Mouse (Mus musculus) heart, adult 2 months (tissue): ENCODE measurements around the gene Sec14l3. TPM values are rescaled to one million over a fixed set of nuclear protein-coding genes. Genes with fewer than 3 reads are reported as not detected.

ENCODE experiments used
- DNase-seq, 2 experiments: peaks; one replicate each; pipeline ENCODE4 v3.0.0; 2021
- H3K27ac ChIP-seq: fragments of 200-600 bp; 2 replicates; pipeline ENCODE4 v1.8.1; 2022
- H3K27me3 ChIP-seq: fragments of 200-500 bp; 2 replicates; pipeline ENCODE4 v1.6.1; 2012; ENCODE audit warnings: mild to moderate bottlenecking, low read length, inconsistent platforms, mixed read lengths; ENCODE audit not compliant: control insufficient read depth, insufficient read depth
- H3K36me3 ChIP-seq: fragments of 200-500 bp; 2 replicates; pipeline ENCODE4 v1.6.1; 2012; ENCODE audit warnings: low read length, inconsistent platforms; ENCODE audit not compliant: control insufficient read depth, insufficient read depth
- H3K4me1 ChIP-seq: fragments of 200-500 bp; 2 replicates; pipeline ENCODE4 v1.6.1; 2011; ENCODE audit warnings: low read length; ENCODE audit not compliant: control insufficient read depth, insufficient read depth
- H3K4me3 ChIP-seq: fragments of 200-600 bp; 2 replicates; pipeline ENCODE4 v1.8.1; 2022
- H3K79me2 ChIP-seq: fragments of 200-500 bp; replicated peaks from 2 replicates; pipeline ENCODE4 v1.6.1; 2012; ENCODE audit warnings: mild to moderate bottlenecking, inconsistent platforms, low read length, moderate library complexity, mixed read lengths; ENCODE audit not compliant: control insufficient read depth, insufficient read depth
- H3K9ac ChIP-seq: fragments of 200-500 bp; 2 replicates; pipeline ENCODE4 v1.6.1; 2012; ENCODE audit warnings: low read depth, mild to moderate bottlenecking, control low read depth, inconsistent platforms, low read length, mixed read lengths
- CTCF ChIP-seq: fragments of 200-600 bp; IDR thresholded peaks from 2 replicates; pipeline ENCODE4 v1.8.1; 2022; ENCODE audit warnings: antibody characterized with exemption, mild to moderate bottlenecking, moderate library complexity
- EP300 ChIP-seq: fragments of 200-500 bp; IDR thresholded peaks from 2 replicates; pipeline ENCODE4 v1.6.1; 2011; ENCODE audit warnings: low read depth, low read length, control low read depth; ENCODE audit not compliant: insufficient read depth
- POLR2A ChIP-seq: fragments of 200-500 bp; IDR thresholded peaks from 2 replicates; pipeline ENCODE4 v1.6.1; 2011; ENCODE audit warnings: mild to moderate bottlenecking, low read depth, low read length, control low read depth; ENCODE audit not compliant: insufficient read depth
- WGBS: fragments of 180-500 bp; shearing (Covaris S2); methylation state at CpG from one replicate; pipeline ENCODE4 v1.1.7; 2018; 5-methylcytosine and 5-hydroxymethylcytosine counted together
- intact Hi-C: fragments of 180-260 bp; cut with DNase I; formaldehyde crosslinking; loops from one replicate; pipeline ENCODE4 v1.15.1; 2025
- polyA plus RNA-seq: library from polyadenylated mRNA; depleted of rRNA; stranded (reverse); fragments of >200 nt; gene quantifications from 2 replicates; pipeline ENCODE4 v1.2.3, GENCODE M21; 2012
- total RNA-seq, 2 experiments: library from RNA; stranded (reverse); gene quantifications; 2 replicates each; pipeline ENCODE4 v1.2.3; 2021

The Sec14l3 gene
- total and polyA plus RNA-seq, 3 experiments: 15.0 TPM; not detected in 2

DNA sequence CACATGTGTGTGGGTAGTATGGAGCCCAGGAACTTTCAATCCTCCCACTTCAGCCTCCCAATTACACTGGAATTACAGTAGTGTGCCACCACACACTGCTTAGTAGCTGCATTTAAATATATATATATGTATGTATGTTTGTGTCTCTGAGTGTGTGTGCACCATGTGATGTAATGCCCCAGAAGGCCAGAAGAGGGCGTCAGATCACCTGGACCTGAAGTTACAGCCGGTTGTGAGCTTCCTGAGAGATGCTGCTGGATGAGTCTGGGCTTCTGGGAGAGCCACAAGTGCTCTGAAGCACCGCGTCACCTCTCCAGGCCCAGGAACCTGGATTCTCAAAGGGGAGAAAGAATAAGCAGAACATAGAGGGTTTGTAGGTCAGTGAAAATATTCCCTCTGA, 35.3 kb upstream of the Sec14l3 start:
- no peaks in the 10 kb centered on the region for H3K36me3 ChIP-seq
- H3K4me3 ChIP-seq: no peak overlapping the region
- no peak overlapping the region for H3K9ac ChIP-seq
- H3K4me1 ChIP-seq: no peaks in the 10 kb centered on the region
- no peaks in the 10 kb centered on the region for H3K79me2 ChIP-seq
- no peak for DNase-seq
- H3K27ac ChIP-seq: no peak overlapping the region
- intact Hi-C loops: no loop called here
- TF ChIP-seq CTCF: no peak
- no peak for TF ChIP-seq POLR2A
- no peak for TF ChIP-seq EP300
- no peaks in the 10 kb centered on the region; the same call in 1 of the 2 replicates for H3K27me3 ChIP-seq
- WGBS: 68% methylated on average over 4 of the region's 4 CpGs

- Histone ChIP-seq H3K9ac (no peak within 1 kb of the TSS), H3K79me2 (no peaks in the 10 kb centered on the region), H3K4me1 (no peaks in the 10 kb centered on the region), H3K27me3 (no peaks in the 10 kb centered on the region; the same call in 1 of the 2 replicates), H3K27ac (no peak within 1 kb of the TSS), H3K4me3 (no peak within 1 kb of the TSS), H3K36me3 (no peaks in the 10 kb centered on the region)
- TF ChIP-seq EP300: no peak
- TF ChIP-seq CTCF: no peak
- no peak for TF ChIP-seq POLR2A
- intact Hi-C loops: no loop called here
- DNase-seq: no peak
- WGBS: 48% methylated on average over 16 of the region's 16 CpGs
These were observed 33.3 kb upstream of the Sec14l3 start, which contains the start of gene Sec14l4 for GRCm38 (mm10) chr11:4031126-4031941. Sec14l4 (plus strand) TSS chr11:4031462.

DNA sequence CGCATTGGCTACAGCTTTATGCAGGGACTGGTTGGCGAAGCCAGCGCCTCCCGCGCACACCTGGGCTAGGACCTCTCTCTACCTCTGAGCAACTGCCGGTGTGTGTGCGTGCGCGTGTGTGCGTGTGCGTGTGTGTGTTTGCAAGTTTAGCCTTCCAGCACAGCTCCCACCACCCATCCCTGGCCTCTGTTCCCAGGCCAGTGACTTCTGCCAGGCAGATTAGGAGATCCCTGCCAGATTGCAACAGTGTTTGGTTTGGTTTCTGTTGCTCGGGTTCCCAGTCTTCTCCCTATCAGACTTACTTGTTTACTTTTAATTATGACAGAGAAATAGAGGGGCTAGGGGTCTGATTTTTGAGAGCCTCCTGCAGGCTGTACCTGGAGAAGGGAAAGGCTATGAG, 32.7 kb upstream of the Sec14l3 start:
- Histone ChIP-seq H3K36me3 (no peaks in the 10 kb centered on the region), H3K27me3 (no peaks in the 10 kb centered on the region; the same call in 1 of the 2 replicates), H3K9ac (no peak overlapping the region), H3K27ac (no peak overlapping the region), H3K4me3 (no peak overlapping the region), H3K79me2 (no peaks in the 10 kb centered on the region), H3K4me1 (no peaks in the 10 kb centered on the region)
- 52% methylated on average over 12 of the region's 12 CpGs for WGBS
- DNase-seq: no peak
- TF ChIP-seq CTCF (no peak), POLR2A (no peak), EP300 (no peak)
- intact Hi-C loops: no loop called here

GRCm38 (mm10) chr11:4033471-4033870, 31.2 kb upstream of the Sec14l3 start:
- no peaks in the 10 kb centered on the region for H3K79me2 ChIP-seq
- no peaks in the 10 kb centered on the region; the same call in 1 of the 2 replicates for H3K27me3 ChIP-seq
- no peak for DNase-seq
- intact Hi-C loops: no loop called here
- H3K4me3 ChIP-seq: no peak overlapping the region
- no peak overlapping the region for H3K9ac ChIP-seq
- no peaks in the 10 kb centered on the region for H3K36me3 ChIP-seq
- no peaks in the 10 kb centered on the region for H3K4me1 ChIP-seq
- WGBS: 69% methylated on average over 7 of the region's 7 CpGs
- no peak for TF ChIP-seq POLR2A
- no peak for TF ChIP-seq EP300
- H3K27ac ChIP-seq: no peak overlapping the region

GRCm38 (mm10) chr11:4034169-4034568, 30.5 kb upstream of the Sec14l3 start:
- H3K36me3 ChIP-seq: no peaks in the 10 kb centered on the region
- H3K4me3 ChIP-seq: no peak overlapping the region
- no peak overlapping the region for H3K9ac ChIP-seq
- H3K27ac ChIP-seq: no peak overlapping the region
- 75% methylated on average over 4 of the region's 4 CpGs for WGBS
- no peaks in the 10 kb centered on the region; the same call in 1 of the 2 replicates for H3K27me3 ChIP-seq
- no peak for DNase-seq
- intact Hi-C loops: no loop called here
- H3K4me1 ChIP-seq: no peaks in the 10 kb centered on the region
- H3K79me2 ChIP-seq: no peaks in the 10 kb centered on the region
- TF ChIP-seq POLR2A: no peak
- TF ChIP-seq CTCF: no peak
- TF ChIP-seq EP300: no peak
